Mouse (Mus musculus): ENCODE results near the gene Slc38a4. TPM values are rescaled to one million over a fixed set of nuclear protein-coding genes. Genes with fewer than 3 reads are reported as not detected.
A peak's percentile ranks its signal among the peaks of the same experiment; 100 is the strongest.

Slc38a4 gene
- polyA plus RNA-seq, 1 experiment from 2014 or later: 74.2 TPM

GRCm38 (mm10) chr15:96985618-96986017, 70.1 kb downstream of the Slc38a4 start:
- no peaks in the 10 kb centered on the region for H3K27me3 ChIP-seq (ENCODE audit: insufficient read depth, low read length)
- no peak overlapping the region for H3K9ac ChIP-seq (replicated peaks; ENCODE audit: low read length)
- no peaks in the 10 kb centered on the region for H3K36me3 ChIP-seq (ENCODE audit: insufficient read depth, low read length)
- H3K27ac ChIP-seq (ENCODE audit: low read length): no peak overlapping the region
- H3K9me3 ChIP-seq (ENCODE audit: low read length): no peaks in the 10 kb centered on the region
- 65% methylated on average over 8 of the region's 8 CpGs for WGBS
- H3K4me3 ChIP-seq (ENCODE audit: low read length): no peak overlapping the region
- H3K4me2 ChIP-seq (replicated peaks; ENCODE audit: low read depth, low read length): no peak overlapping the region
- no peak for ATAC-seq (ENCODE audit: low FRiP score, low TSS enrichment)
- no peaks in the 10 kb centered on the region for H3K4me1 ChIP-seq (ENCODE audit: insufficient read depth, low read length)

GRCm38 (mm10) chr15:96983581-96984330, 72.0 kb downstream of the Slc38a4 start:
- Histone ChIP-seq H3K9me3 (ENCODE audit: low read length) (no peaks in the 10 kb centered on the region), H3K4me3 (ENCODE audit: low read length) (no peak overlapping the region), H3K9ac (replicated peaks; ENCODE audit: low read length) (no peak overlapping the region), H3K36me3 (ENCODE audit: insufficient read depth, low read length) (no peaks in the 10 kb centered on the region), H3K4me2 (replicated peaks; ENCODE audit: low read depth, low read length) (no peak overlapping the region), H3K27ac (ENCODE audit: low read length) (peak overlapping the region; percentile 31; the same call in 1 of the 2 replicates), H3K4me1 (ENCODE audit: insufficient read depth, low read length) (no peaks in the 10 kb centered on the region), H3K27me3 (ENCODE audit: insufficient read depth, low read length) (no peaks in the 10 kb centered on the region)
- no peak for ATAC-seq (ENCODE audit: low FRiP score, low TSS enrichment)
- WGBS: 72% methylated on average over 13 of the region's 13 CpGs

GRCm38 (mm10) chr15:96975125-96975524, 80.6 kb downstream of the Slc38a4 start:
- Histone ChIP-seq H3K4me1 (ENCODE audit: insufficient read depth, low read length) (no peaks in the 10 kb centered on the region), H3K27ac (ENCODE audit: low read length) (no peak overlapping the region), H3K4me3 (ENCODE audit: low read length) (no peak overlapping the region), H3K9ac (replicated peaks; ENCODE audit: low read length) (no peak overlapping the region), H3K27me3 (ENCODE audit: insufficient read depth, low read length) (no peaks in the 10 kb centered on the region), H3K9me3 (ENCODE audit: low read length) (peaks cover 3% of the 10 kb centered on the region; the same call in 1 of the 2 replicates), H3K36me3 (ENCODE audit: insufficient read depth, low read length) (no peaks in the 10 kb centered on the region), H3K4me2 (replicated peaks; ENCODE audit: low read depth, low read length) (no peak overlapping the region)
- 69% methylated on average over 9 of the region's 9 CpGs for WGBS
- ATAC-seq (ENCODE audit: low FRiP score, low TSS enrichment): no peak

- Histone ChIP-seq H3K9me3 (ENCODE audit: low read length) (peaks cover 3% of the 10 kb centered on the region; the same call in 1 of the 2 replicates), H3K9ac (replicated peaks; ENCODE audit: low read length) (no peak overlapping the region), H3K27ac (ENCODE audit: low read length) (no peak overlapping the region), H3K36me3 (ENCODE audit: insufficient read depth, low read length) (no peaks in the 10 kb centered on the region), H3K4me3 (ENCODE audit: low read length) (no peak overlapping the region), H3K4me1 (ENCODE audit: insufficient read depth, low read length) (no peaks in the 10 kb centered on the region), H3K27me3 (ENCODE audit: insufficient read depth, low read length) (no peaks in the 10 kb centered on the region), H3K4me2 (replicated peaks; ENCODE audit: low read depth, low read length) (no peak overlapping the region)
- 92% methylated on average over 5 of the region's 5 CpGs for WGBS
- no peak for ATAC-seq (ENCODE audit: low FRiP score, low TSS enrichment)
These were observed 81.6 kb downstream of the Slc38a4 start for GRCm38 (mm10) chr15:96974131-96974530.

GRCm38 (mm10) chr15:96973370-96973769, 82.4 kb downstream of the Slc38a4 start:
- WGBS: 78% methylated on average over 4 of the region's 4 CpGs
- no peak for ATAC-seq (ENCODE audit: low FRiP score, low TSS enrichment)
- no peak overlapping the region for H3K9ac ChIP-seq (replicated peaks; ENCODE audit: low read length)
- H3K4me3 ChIP-seq (ENCODE audit: low read length): no peak overlapping the region
- H3K9me3 ChIP-seq (ENCODE audit: low read length): peaks cover 3% of the 10 kb centered on the region; the same call in 1 of the 2 replicates
- H3K4me1 ChIP-seq (ENCODE audit: insufficient read depth, low read length): no peaks in the 10 kb centered on the region
- no peak overlapping the region for H3K4me2 ChIP-seq (replicated peaks; ENCODE audit: low read depth, low read length)
- no peaks in the 10 kb centered on the region for H3K27me3 ChIP-seq (ENCODE audit: insufficient read depth, low read length)
- no peak overlapping the region for H3K27ac ChIP-seq (ENCODE audit: low read length)
- no peaks in the 10 kb centered on the region for H3K36me3 ChIP-seq (ENCODE audit: insufficient read depth, low read length)

- H3K9me3 ChIP-seq (ENCODE audit: low read length): peaks cover 3% of the 10 kb centered on the region; the same call in 1 of the 2 replicates
- H3K27ac ChIP-seq (ENCODE audit: low read length): no peak overlapping the region
- H3K4me2 ChIP-seq (replicated peaks; ENCODE audit: low read depth, low read length): no peak overlapping the region
- no peaks in the 10 kb centered on the region for H3K4me1 ChIP-seq (ENCODE audit: insufficient read depth, low read length)
- H3K27me3 ChIP-seq (ENCODE audit: insufficient read depth, low read length): no peaks in the 10 kb centered on the region
- no peak for ATAC-seq (ENCODE audit: low FRiP score, low TSS enrichment)
- WGBS: 75% methylated on average over 3 of the region's 3 CpGs
- H3K9ac ChIP-seq (replicated peaks; ENCODE audit: low read length): no peak overlapping the region
- no peaks in the 10 kb centered on the region for H3K36me3 ChIP-seq (ENCODE audit: insufficient read depth, low read length)
- H3K4me3 ChIP-seq (ENCODE audit: low read length): no peak overlapping the region
These were observed 83.0 kb downstream of the Slc38a4 start for GRCm38 (mm10) chr15:96972706-96973274.

- Histone ChIP-seq H3K36me3 (ENCODE audit: insufficient read depth, low read length) (no peaks in the 10 kb centered on the region), H3K4me1 (ENCODE audit: insufficient read depth, low read length) (no peaks in the 10 kb centered on the region), H3K4me2 (replicated peaks; ENCODE audit: low read depth, low read length) (no peak overlapping the region), H3K4me3 (ENCODE audit: low read length) (no peak overlapping the region), H3K9ac (replicated peaks; ENCODE audit: low read length) (no peak overlapping the region), H3K27ac (ENCODE audit: low read length) (no peak overlapping the region), H3K9me3 (ENCODE audit: low read length) (no peaks in the 10 kb centered on the region), H3K27me3 (ENCODE audit: insufficient read depth, low read length) (no peaks in the 10 kb centered on the region)
- no peak for ATAC-seq (ENCODE audit: low FRiP score, low TSS enrichment)
- WGBS: 92% methylated on average over 9 of the region's 9 CpGs
These were observed 83.8 kb downstream of the Slc38a4 start for GRCm38 (mm10) chr15:96971906-96972305.

GRCm38 (mm10) chr15:96969792-96970191, 86.0 kb downstream of the Slc38a4 start:
- ATAC-seq (ENCODE audit: low FRiP score, low TSS enrichment): no peak
- Histone ChIP-seq H3K9ac (replicated peaks; ENCODE audit: low read length) (no peak overlapping the region), H3K27me3 (ENCODE audit: insufficient read depth, low read length) (no peaks in the 10 kb centered on the region), H3K4me3 (ENCODE audit: low read length) (no peak overlapping the region), H3K36me3 (ENCODE audit: insufficient read depth, low read length) (no peaks in the 10 kb centered on the region), H3K4me1 (ENCODE audit: insufficient read depth, low read length) (no peaks in the 10 kb centered on the region), H3K9me3 (ENCODE audit: low read length) (no peaks in the 10 kb centered on the region), H3K4me2 (replicated peaks; ENCODE audit: low read depth, low read length) (no peak overlapping the region), H3K27ac (ENCODE audit: low read length) (no peak overlapping the region)
- 72% methylated on average over 4 of the region's 4 CpGs for WGBS

- no peak overlapping the region for H3K27ac ChIP-seq (ENCODE audit: low read length)
- no peak overlapping the region for H3K4me3 ChIP-seq (ENCODE audit: low read length)
- WGBS: 91% methylated on average over 11 of the region's 11 CpGs
- no peak for ATAC-seq (ENCODE audit: low FRiP score, low TSS enrichment)
- no peaks in the 10 kb centered on the region for H3K9me3 ChIP-seq (ENCODE audit: low read length)
- H3K27me3 ChIP-seq (ENCODE audit: insufficient read depth, low read length): no peaks in the 10 kb centered on the region
- H3K36me3 ChIP-seq (ENCODE audit: insufficient read depth, low read length): no peaks in the 10 kb centered on the region
- no peak overlapping the region for H3K4me2 ChIP-seq (replicated peaks; ENCODE audit: low read depth, low read length)
- H3K4me1 ChIP-seq (ENCODE audit: insufficient read depth, low read length): peaks cover 3% of the 10 kb centered on the region; the same call in 1 of the 2 replicates
- H3K9ac ChIP-seq (replicated peaks; ENCODE audit: low read length): no peak overlapping the region
These were observed 87.0 kb downstream of the Slc38a4 start for GRCm38 (mm10) chr15:96968741-96969140.

GRCm38 (mm10) chr15:96966326-96966725, 89.4 kb downstream of the Slc38a4 start:
- H3K36me3 ChIP-seq (ENCODE audit: insufficient read depth, low read length): no peaks in the 10 kb centered on the region
- H3K9ac ChIP-seq (replicated peaks; ENCODE audit: low read length): no peak overlapping the region
- no peak overlapping the region for H3K4me2 ChIP-seq (replicated peaks; ENCODE audit: low read depth, low read length)
- H3K4me1 ChIP-seq (ENCODE audit: insufficient read depth, low read length): peaks cover 4% of the 10 kb centered on the region; the same call in 1 of the 2 replicates
- 92% methylated on average over 3 of the region's 3 CpGs for WGBS
- no peaks in the 10 kb centered on the region for H3K27me3 ChIP-seq (ENCODE audit: insufficient read depth, low read length)
- no peak overlapping the region for H3K4me3 ChIP-seq (ENCODE audit: low read length)
- no peak overlapping the region for H3K27ac ChIP-seq (ENCODE audit: low read length)
- ATAC-seq (ENCODE audit: low FRiP score, low TSS enrichment): no peak
- H3K9me3 ChIP-seq (ENCODE audit: low read length): no peaks in the 10 kb centered on the region
